Mouse (Mus musculus): ENCODE results near the gene Olfr1354. TPM values are rescaled to one million over a fixed set of nuclear protein-coding genes. Genes with fewer than 3 reads are reported as not detected.
"Not testable (repeated sequence)": the region's sequence is repeated elsewhere in the genome, so short reads cannot be mapped to it uniquely, and the experiment has no call there.

The Olfr1354 gene
- not detected in 2 replicates for total RNA-seq (2017)

- not testable (repeated sequence) for ATAC-seq (ENCODE audit: extremely low read depth, insufficient number of reproducible peaks, low FRiP score, poor library complexity, severe bottlenecking)
Measured at GRCm38 (mm10) chr10:78912871-78913270, at the start of gene Olfr1354. Gene Olfr1354, plus strand, starts transcription at chr10:78913171.

- ATAC-seq (ENCODE audit: extremely low read depth, insufficient number of reproducible peaks, low FRiP score, poor library complexity, severe bottlenecking), result no peak
Measured at GRCm38 (mm10) chr10:78875240-78875639, 37.7 kb upstream of the Olfr1354 start, which contains the start of gene Olfr1355. Gene Olfr1355, plus strand, starts transcription at chr10:78875540.

GRCm38 (mm10) chr10:78950336-78950735 is 37.4 kb downstream of the Olfr1354 start, which contains the start of gene Olfr8:
Gene Olfr8, plus strand, starts transcription at chr10:78950636.
- ATAC-seq (ENCODE audit: extremely low read depth, insufficient number of reproducible peaks, low FRiP score, poor library complexity, severe bottlenecking), result not testable (repeated sequence)

GRCm38 (mm10) chr10:78963009-78963408 is 50.0 kb downstream of the Olfr1354 start, which contains the start of gene Olfr1353:
Gene Olfr1353, plus strand, starts transcription at chr10:78963309.
- ATAC-seq (ENCODE audit: extremely low read depth, insufficient number of reproducible peaks, low FRiP score, poor library complexity, severe bottlenecking), result not testable (repeated sequence)

Other genes starting within 250 kb of the Olfr1354 start
- not detected in 2 replicates for gene Casp14, start 194.9 kb upstream of the Olfr1354 start, total RNA-seq (2017)
- not detected in 2 replicates for gene Ccdc105, start 160.1 kb upstream of the Olfr1354 start, total RNA-seq (2017)
- not detected in 2 replicates for gene Slc1a6, start 132.7 kb upstream of the Olfr1354 start, total RNA-seq (2017)
- not detected in 2 replicates for gene Olfr1356, start 61.0 kb upstream of the Olfr1354 start, total RNA-seq (2017)
- not detected in 2 replicates for gene Olfr1355, start 37.6 kb upstream of the Olfr1354 start, total RNA-seq (2017)
- not detected in 2 replicates for gene Olfr8, start 37.5 kb downstream of the Olfr1354 start, total RNA-seq (2017)
- not detected in 2 replicates for gene Olfr1353, start 50.1 kb downstream of the Olfr1354 start, total RNA-seq (2017)
- not detected in 2 replicates for gene Olfr1352, start 67.9 kb downstream of the Olfr1354 start, total RNA-seq (2017)
- not detected in 2 replicates for gene Olfr1351, start 99.3 kb downstream of the Olfr1354 start, total RNA-seq (2017)
- not detected in 2 replicates for gene Olfr57, start 115.6 kb downstream of the Olfr1354 start, total RNA-seq (2017)
- 24.1 and 25.1 TPM in 2 replicates for gene 2610008E11Rik, start 184.4 kb downstream of the Olfr1354 start, total RNA-seq (2017)
- gene Vmn2r80, start 235.6 kb downstream of the Olfr1354 start, total RNA-seq (2017), result not detected in 2 replicates